Mouse (Mus musculus): ENCODE results near the gene Lrrc4c. TPM values are rescaled to one million over a fixed set of nuclear protein-coding genes. Genes with fewer than 3 reads are reported as not detected.
A peak's percentile ranks its signal among the peaks of the same experiment; 100 is the strongest.

The Lrrc4c gene
- total RNA-seq, 2 experiments from 2014 or later, result 50.8 to 62.0 TPM

DNA sequence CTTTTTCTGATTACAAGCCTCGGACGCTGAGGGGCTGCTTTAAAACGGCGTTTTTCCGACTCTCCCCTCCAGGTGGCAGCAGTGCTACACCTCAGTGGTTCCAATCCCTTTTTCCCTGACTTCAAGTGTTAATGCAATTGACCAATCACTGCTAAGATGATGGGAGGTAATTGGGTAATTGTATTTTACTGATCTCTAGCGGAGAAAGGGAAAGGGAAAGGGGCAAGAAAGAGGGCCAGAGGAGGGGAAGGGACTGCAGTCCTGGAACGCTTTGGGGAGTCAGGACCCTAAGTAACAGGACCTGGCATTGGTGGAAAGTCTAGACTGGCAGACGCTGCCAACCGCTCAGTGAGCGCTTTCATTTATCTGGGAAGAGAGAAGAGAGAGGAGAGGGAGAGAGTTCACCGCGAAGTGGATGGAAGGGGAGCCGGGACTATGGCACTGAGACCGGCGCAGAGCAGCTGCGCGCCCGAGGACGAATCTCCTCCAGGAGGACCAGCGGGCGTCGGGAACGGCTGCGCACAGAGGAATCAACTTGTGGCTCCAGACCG, 1148.3 kb downstream of the Lrrc4c start:
- DNase-seq (ENCODE audit: low spot score in 2 of 2), result peak; percentile 95

- peak; percentile 54 to 65 for DNase-seq (ENCODE audit: low spot score in 2 of 2)
Observed at GRCm38 (mm10) chr2:97467031-97467549, 1149.1 kb downstream of the Lrrc4c start.

- no peak for DNase-seq (ENCODE audit: low spot score in 2 of 2)
Observed at GRCm38 (mm10) chr2:97467664-97468063, 1149.7 kb downstream of the Lrrc4c start.

DNA sequence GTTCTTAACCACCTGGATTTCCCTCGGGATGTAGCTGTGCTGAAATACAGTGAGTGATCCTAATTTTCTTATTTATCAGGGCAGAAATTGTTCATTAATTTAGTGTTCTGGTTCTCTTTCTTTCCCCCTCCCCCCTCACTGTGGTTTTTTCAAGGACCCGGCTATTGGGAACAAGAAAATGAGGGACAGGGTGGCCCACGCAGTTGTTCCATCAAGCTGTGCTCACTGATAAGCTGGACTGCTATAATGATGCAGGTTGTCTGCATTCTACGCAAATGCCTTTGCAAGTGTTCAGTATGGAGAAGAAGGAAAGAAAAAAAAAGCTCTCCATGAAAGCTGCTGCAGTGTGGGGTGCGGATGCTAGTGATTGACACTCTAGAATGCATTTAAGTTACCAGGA, 1150.4 kb downstream of the Lrrc4c start:
- peak in 1 of 2 experiments; percentile 22 for DNase-seq (ENCODE audit: low spot score in 2 of 2)

DNA sequence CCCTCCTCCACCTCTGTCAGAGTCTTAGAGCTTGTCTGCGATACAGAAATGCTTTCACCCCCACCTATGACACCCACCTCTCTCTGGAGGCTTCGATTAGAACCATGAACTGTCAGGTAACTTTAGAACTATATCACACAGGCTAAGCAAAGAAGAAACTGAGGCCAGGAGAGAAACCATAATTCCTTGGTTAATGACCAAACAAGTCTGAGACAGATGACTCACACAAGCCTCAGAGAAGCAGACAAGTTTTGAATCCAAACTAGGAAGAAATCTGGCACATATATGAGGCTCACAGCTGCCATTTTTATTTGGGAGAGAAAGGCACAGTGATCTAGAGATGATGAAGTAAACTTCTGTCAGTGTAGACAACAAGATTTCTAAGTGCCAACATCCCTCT, 1151.4 kb downstream of the Lrrc4c start:
- no peak for DNase-seq (ENCODE audit: low spot score in 2 of 2)

- DNase-seq (ENCODE audit: low spot score in 2 of 2), result peak; percentile 42 to 67
Observed at GRCm38 (mm10) chr2:97478175-97478924, 1160.4 kb downstream of the Lrrc4c start.

- DNase-seq (ENCODE audit: low spot score in 2 of 2), result peak; percentile 63 to 72
Observed at GRCm38 (mm10) chr2:97478925-97479298, 1160.9 kb downstream of the Lrrc4c start.

DNA sequence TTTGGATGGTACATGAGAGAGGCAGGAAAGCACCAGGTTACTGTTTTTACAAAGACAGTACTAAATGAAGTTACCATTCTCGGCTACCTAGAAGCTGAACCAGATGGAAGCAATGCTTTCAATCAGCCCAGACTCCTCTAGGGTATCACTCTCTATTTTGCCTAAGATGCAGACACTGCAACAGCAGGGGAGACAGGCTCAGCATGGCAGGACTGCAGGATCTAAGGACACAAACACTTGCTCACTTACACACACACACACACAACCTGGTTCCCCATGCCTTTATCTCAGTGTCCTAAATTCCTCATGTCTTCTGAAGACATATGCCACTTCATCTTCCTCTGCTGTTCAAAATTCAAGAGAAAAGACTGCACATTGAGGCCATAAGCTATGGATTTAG, 1167.0 kb downstream of the Lrrc4c start:
- no peak for DNase-seq (ENCODE audit: low spot score in 2 of 2)

GRCm38 (mm10) chr2:97485609-97486008, 1167.6 kb downstream of the Lrrc4c start:
- DNase-seq (ENCODE audit: low spot score in 2 of 2), result no peak

- DNase-seq (ENCODE audit: low spot score in 2 of 2), result no peak
Observed at GRCm38 (mm10) chr2:97487567-97487966, 1169.6 kb downstream of the Lrrc4c start.

DNA sequence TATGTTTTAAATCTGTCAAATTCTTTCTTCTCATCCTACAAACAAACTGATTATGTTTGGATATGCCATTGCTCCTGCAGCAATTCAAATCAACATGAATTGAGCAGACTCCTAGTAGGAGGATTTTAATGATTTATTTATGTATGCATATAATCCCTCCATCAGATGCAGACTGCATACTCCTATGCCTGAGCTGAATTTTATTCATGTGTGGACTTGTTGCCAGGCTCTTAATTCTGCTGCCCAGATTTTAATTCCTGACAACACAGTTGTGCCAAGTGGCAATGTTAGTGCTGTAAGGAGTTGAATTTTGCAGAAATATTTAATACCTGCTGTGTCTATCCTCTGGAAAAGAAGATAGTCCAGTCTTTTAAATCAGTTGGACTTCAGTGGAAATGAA, 1179.1 kb downstream of the Lrrc4c start:
- no peak for DNase-seq (ENCODE audit: low spot score in 2 of 2)

GRCm38 (mm10) chr2:97502501-97502900, 1184.5 kb downstream of the Lrrc4c start:
- no peak for DNase-seq (ENCODE audit: low spot score in 2 of 2)

DNA sequence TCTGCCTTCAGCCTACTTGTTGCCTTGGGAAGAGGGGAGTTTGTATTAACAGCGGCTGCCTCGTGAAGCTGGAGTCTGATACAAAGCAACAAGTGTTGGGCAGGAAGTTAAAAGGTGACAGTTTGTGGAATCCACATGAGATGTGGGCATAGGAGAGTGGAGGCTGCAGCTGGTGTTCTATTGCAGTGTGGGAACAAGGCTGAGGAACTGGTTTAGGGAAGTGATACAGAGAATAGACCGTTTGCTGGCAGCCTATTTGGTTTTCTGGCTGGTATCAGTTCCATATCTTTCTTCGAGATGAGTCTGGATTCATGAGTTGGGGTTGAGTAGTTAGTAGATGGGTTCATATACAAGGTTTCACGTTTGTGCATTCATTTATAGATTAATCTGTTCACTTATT, 1186.9 kb downstream of the Lrrc4c start:
- no peak for DNase-seq (ENCODE audit: low spot score in 2 of 2)

GRCm38 (mm10) chr2:97524256-97524922, 1206.4 kb downstream of the Lrrc4c start:
- DNase-seq (ENCODE audit: low spot score in 2 of 2), result no peak

GRCm38 (mm10) chr2:97525107-97525506, 1207.1 kb downstream of the Lrrc4c start:
- no peak for DNase-seq (ENCODE audit: low spot score in 2 of 2)

GRCm38 (mm10) chr2:97530622-97531021, 1212.7 kb downstream of the Lrrc4c start:
- DNase-seq (ENCODE audit: low spot score in 2 of 2), result no peak

- peak in 1 of 2 experiments; percentile 58 for DNase-seq (ENCODE audit: low spot score in 2 of 2)
Observed at GRCm38 (mm10) chr2:97543691-97544672, 1226.0 kb downstream of the Lrrc4c start.

- no peak for DNase-seq (ENCODE audit: low spot score in 2 of 2)
Observed at GRCm38 (mm10) chr2:97544673-97545071, 1226.7 kb downstream of the Lrrc4c start.

GRCm38 (mm10) chr2:97545946-97546345, 1228.0 kb downstream of the Lrrc4c start:
- no peak for DNase-seq (ENCODE audit: low spot score in 2 of 2)

- no peak for DNase-seq (ENCODE audit: low spot score in 2 of 2)
Observed at GRCm38 (mm10) chr2:97564509-97564908, 1246.5 kb downstream of the Lrrc4c start.

DNA sequence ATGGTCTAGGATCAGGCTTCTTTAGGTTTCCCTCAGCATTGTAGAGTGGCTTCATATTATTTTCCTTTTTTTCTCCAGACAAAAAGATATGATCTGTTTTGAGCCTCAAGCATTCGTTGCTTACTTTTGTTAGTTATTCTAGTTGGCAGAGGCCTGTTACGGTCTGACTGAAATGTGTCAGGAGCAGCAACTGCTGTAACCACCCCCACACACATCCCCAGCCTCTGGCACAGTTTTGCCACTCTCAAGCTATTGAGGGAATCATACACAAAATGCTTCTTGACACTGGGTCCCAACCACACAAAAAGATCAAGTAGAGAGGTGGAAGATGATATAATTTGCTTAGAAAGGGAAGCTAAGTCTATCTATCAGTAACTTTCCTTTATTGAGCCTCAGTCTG, 1251.0 kb downstream of the Lrrc4c start:
- DNase-seq (ENCODE audit: low spot score in 2 of 2), result no peak

Data from layer of hippocampus, postnatal 14 days (tissue).